Mouse (Mus musculus) layer of hippocampus, adult 9-10 months (tissue): ENCODE results near the gene Cfi.

Experiments used
- DNase-seq: peaks from one replicate; pipeline ENCODE4 v3.0.0; 2022; ENCODE audit warnings: low spot score

Gene Cfi

GRCm38 (mm10) chr3:129878405-129879021, 42.8 kb downstream of the Cfi start, which contains the start of gene Pla2g12a:
Pla2g12a (plus strand) TSS chr3:129878606.
- peak; percentile 74 for DNase-seq

- DNase-seq, result no peak
These were observed 43.6 kb downstream of the Cfi start for GRCm38 (mm10) chr3:129879131-129879757.

GRCm38 (mm10) chr3:129879913-129880312, 44.2 kb downstream of the Cfi start:
- DNase-seq, result no peak

DNA sequence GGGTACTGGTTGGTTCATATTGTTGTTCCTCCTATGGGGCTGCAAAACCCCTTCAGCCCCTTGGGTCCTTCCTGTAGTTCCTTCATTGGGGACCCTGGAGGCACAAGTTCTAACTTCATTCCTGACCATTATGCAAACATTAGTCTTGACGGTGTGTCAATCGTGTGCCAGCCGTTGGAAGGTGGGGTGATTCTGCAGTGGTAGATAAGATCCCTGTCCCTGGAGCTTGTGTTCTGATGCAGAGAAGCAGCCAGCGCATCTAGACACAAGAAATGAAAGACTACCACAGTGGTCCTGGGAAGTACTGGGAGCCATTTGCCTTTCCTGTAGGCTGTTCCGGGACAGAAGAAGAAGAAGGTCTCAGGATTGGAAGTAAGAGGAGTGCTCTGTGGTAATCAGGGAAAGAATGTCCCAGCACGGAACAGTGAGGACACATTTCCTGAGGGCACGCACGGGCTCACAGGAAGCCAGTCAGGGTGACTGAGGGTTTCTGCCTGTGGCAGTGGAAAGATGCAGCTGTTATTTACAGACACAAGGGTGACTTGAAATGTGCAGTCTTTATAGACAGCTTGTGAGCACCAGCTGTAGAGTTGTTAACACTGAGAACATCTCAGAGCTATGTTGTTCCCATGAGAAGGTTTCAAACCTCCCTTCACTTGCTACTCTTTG, 45.4 kb downstream of the Cfi start:
- no peak for DNase-seq

GRCm38 (mm10) chr3:129885577-129885976, 49.9 kb downstream of the Cfi start:
- DNase-seq, result no peak

- no peak for DNase-seq
These were observed 50.7 kb downstream of the Cfi start for GRCm38 (mm10) chr3:129886430-129886829.

DNA sequence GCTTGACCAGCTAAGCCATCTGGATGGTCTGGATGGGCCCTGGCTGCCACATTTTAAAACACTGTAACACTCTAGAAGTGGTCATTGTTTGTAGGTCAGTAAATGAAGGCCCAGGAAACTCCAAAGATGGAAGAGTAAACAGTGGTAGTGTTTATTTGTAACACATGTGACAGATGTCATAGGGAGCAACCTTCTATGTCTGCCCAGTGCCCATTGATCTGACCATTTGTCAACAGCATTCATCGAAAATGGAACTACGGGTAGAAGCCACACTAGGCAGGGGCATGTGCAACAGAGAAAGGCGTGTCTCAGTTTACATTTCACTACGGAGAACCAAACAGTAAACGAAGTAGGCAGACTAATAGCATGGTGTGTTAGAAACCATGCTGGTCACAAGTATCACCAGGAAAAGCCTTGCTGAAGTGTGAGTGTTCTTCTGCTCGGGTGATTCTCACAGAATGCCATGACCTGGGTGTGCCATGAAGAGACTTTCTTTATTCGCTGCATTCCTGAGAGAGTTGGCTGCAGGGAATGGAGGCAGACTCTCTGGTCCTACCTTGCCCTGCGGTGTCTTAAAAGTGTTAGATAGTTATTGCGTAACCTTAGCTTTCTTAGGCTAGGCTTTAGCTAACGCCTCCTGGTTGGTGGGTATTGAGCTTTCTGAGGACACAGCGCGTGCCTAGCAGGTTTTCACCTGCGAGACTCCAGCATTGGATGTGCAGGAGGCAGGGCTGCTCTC, 52.3 kb downstream of the Cfi start:
- DNase-seq, result no peak

- no peak for DNase-seq
These were observed 56.3 kb downstream of the Cfi start for GRCm38 (mm10) chr3:129892003-129892402.

DNA sequence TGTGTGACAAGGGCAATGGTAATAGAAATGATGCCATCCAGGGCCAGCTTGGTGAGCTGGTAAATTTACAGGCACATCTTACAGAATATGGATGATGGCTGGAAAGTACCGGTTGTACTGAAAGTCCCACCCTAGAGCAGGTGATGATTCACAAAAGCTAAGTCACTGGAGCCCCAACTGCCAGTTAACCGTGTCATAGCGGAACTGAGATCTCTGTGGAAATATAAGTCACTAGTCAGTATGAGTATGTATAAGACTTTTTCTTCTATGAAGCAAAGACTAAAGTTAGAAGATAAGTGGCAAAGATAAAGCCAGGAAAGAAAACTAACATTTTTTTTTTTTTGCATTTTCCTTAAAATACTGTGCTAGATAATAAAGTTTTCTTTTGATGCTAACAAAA, 57.5 kb downstream of the Cfi start:
- no peak for DNase-seq

DNA sequence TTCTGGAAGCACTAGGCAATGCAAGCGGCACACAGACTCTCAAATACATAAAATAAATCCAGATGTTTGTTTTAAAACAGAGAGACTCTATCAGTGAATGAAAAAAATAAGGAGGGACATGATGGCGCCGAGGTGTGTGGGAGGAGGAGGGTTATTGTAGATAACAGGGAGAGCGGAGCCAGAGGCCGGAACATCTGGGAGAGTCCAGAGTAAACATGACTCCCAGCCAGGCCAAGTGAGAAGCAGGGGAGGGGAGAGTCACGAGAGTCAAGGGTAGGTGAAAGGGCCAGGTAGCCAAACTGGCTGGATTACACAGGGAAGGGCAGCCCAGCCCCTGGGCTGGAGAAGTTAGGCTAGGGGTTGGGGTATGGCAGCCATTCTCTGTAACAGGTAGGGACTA, 60.9 kb downstream of the Cfi start:
- DNase-seq, result no peak

DNA sequence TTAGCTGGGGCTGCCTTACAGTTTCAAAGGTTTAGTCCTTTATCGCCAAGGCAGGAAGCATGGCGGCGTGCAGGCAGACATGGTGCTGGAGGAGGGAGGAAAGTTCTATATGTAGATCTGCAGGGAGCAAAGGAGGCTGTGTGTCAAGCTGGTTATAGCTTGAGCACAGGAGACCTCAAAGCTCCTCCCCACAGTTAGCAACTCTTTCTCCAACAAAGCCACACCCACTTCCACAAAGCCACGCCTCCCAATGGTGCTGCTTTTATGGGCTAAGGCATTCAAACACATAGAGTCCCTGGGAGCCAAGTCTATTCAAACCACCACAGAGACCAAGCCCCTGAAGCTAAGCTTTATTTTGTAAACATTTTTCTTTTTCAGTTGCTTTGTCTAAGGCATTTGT, 63.2 kb downstream of the Cfi start:
- no peak for DNase-seq

DNA sequence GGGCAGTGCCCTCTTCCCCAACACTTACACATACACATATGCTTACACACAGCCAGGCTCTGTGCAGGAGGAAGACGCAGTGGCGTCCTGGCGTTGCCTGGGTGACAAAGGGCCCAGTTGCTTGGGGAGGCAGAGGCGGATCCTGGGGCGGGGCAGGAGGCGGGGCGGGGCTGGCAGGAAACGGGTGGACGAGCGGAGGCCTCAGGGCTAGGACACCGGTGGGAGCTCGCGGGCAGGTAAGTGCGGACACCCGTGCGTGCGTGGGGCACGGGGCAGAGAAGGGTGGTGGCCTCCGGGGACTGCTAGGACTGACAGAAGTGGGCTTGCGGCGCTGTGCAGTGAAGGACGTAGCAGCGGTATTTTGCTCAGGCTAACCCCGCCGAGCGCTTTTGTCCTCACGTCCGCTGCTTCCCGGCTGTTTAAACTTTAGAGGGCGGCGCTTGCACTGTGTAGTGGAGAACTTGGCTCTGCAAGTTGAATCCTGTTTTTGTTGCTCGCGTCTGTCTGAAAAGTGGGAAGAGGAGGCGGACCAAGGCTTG, 65.7 kb downstream of the Cfi start, which contains the start of gene Casp6:
Casp6 (plus strand) TSS at position 155 of the 539 bp plus-strand sequence.
- DNase-seq, result peak; percentile 15

DNA sequence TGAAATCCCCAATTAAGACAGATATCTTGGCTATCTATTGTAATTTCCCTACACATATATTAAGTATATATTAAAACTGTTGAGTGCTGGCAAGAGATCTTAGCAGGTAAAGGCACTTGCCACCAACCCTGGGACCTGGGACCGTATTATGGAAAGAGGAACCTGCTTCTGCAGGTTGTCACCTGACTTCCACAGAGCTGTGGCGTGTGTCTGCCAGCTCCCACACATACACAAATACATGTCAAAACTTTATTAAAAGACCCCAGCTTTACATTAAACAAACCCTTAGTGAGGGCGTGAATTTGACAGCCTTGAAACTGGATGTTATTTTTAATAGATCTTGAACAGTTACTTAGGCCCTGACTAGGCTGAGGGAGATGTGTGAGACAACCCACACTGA, 67.7 kb downstream of the Cfi start:
- DNase-seq, result no peak

- DNase-seq, result no peak
These were observed 68.2 kb downstream of the Cfi start for GRCm38 (mm10) chr3:129903866-129904265.

DNA sequence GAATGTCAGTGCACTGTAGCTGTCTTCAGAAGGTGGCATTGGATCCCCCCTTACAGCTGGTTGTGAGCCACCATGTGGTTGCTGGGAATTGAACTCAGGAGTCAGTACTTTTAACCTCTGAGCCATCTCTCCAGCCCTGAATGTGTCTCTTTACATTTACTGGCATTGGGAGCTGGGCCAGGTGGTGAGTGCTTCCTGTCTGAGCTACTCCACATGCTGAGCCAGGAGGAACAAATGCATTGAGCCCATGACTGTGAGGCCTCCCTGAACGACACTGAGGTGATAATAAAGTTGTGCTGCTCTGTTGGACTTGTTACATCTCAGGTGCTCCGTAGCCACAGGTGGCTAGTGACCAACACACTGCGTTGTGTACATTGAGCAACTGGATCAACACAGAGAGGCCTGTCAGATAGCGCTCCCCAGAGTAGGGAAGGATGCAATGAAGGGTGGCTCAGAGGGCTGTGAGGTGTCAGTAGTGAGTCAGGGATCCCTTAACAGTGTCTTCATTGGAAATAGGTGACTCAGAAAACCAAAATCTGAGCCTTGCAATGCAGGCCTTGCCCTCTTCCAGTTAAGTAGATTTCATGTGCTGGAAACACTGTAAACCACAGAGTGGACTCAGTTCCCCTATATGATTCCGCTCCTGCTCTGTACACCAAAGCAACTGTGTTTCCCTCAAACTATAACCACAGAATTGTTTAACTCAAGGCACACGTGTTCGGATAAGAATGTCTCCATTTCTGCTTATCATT, 68.9 kb downstream of the Cfi start:
- DNase-seq, result no peak

- DNase-seq, result no peak
These were observed 76.3 kb downstream of the Cfi start for GRCm38 (mm10) chr3:129912025-129912424.

DNA sequence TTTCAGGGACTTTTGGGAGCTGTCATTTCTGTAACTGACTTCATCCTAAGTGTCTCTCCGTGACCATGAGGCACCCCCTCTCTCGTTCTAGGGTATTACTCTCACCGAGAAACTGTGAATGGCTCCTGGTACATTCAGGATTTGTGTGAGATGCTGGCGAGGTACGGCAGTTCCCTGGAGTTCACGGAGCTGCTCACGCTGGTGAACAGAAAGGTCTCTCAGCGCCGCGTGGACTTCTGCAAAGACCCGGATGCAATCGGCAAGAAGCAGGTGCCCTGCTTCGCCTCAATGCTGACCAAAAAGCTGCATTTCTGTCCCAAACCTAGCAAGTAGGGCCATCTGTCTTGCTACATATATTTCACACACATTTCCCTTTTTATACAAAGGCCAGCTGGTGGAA, 77.6 kb downstream of the Cfi start:
- no peak for DNase-seq

DNA sequence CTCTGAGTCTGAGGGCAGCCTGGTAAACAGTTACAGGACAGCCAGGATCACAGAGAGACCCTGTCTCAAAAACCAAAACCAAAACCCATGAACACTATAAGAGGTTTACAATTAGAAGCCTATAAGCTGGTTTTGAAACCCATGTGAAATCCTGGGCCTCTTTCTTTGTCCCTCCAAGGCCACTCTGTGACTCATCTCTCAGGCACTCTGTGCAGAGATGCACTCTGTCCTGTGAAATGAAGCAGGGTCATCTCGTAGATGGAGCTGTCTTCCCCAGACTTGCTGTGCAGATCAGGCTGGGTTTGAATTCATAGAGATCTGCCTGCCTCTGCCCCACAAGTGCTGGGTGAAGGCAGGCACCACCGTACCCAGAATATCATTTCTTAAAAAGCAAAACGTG, 81.7 kb downstream of the Cfi start:
- DNase-seq, result no peak

- peak; percentile 65 for DNase-seq
These were observed 82.8 kb downstream of the Cfi start for GRCm38 (mm10) chr3:129918434-129918833.

- DNase-seq, result no peak
These were observed 87.9 kb downstream of the Cfi start for GRCm38 (mm10) chr3:129923581-129923980.
